Mouse (Mus musculus): ENCODE measurements around the gene Rnf215. TPM values are rescaled to one million over a fixed set of nuclear protein-coding genes. Genes with fewer than 3 reads are reported as not detected.
"Not testable (repeated sequence)": the region's sequence is repeated elsewhere in the genome, so short reads cannot be mapped to it uniquely, and the experiment has no call there.

The Rnf215 gene
- total and polyA plus RNA-seq, 3 experiments, result 14.9 to 24.8 (median 24.3) TPM

DNA sequence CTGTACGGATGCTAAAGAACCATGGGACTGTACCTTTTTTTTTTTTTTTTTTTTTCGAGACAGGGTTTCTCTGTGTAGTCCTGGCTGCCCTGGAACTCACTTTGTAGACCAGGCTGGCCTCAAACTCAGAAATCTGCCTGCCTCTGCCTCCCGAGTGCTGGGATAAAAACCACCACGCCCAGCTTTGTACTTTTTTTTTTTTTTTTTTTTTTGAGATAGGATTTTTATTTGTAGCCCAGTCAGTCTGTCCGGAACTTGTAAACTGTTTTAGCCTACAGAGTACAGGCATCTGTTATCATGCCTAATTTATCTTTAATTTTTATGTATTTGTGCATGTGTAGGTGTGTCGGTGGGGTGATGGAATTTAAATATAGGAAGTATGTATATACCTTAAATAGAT lies 50.5 kb downstream of the Rnf215 start:
- H3K27ac ChIP-seq (ENCODE audit: insufficient read depth, low read depth); H3K27me3 ChIP-seq (replicated peaks); H3K4me2 ChIP-seq (ENCODE audit: insufficient read depth, low read depth, poor library complexity, severe bottlenecking); H3K9ac ChIP-seq (ENCODE audit: insufficient read depth, low read depth); dilution Hi-C loops (cut with MboI; ENCODE audit: extremely low pct_ligation_motif_present, extremely low pct_unique_long_range_greater_than_20kb, low sequenced_read_pairs); H3K4me3 ChIP-seq (replicated peaks in 1 of 3; ENCODE audit: low read depth in 2 of 3, low read length in 2 of 3, poor library complexity in 1 of 3); H3K9me3 ChIP-seq (replicated peaks; ENCODE audit: low read length); in situ Hi-C loops (cut with MboI; ENCODE audit: low pct_ligation_motif_present, low pct_unique_long_range_greater_than_20kb, low sequenced_read_pairs); DNase-seq (ENCODE audit: extremely low read depth): not testable (repeated sequence)
- Histone ChIP-seq H3K36me3 (replicated peaks in 1 of 2; ENCODE audit: control insufficient read depth in 1 of 2, insufficient read depth in 1 of 2, low read length in 1 of 2) (peaks cover 24 to 54% of the 10 kb centered on the region in 2 experiments), H3K4me1 (ENCODE audit: control insufficient read depth in 1 of 2, insufficient read depth in 2 of 2) (peaks cover 9 to 34% of the 10 kb centered on the region in 2 experiments), H3K79me2 (replicated peaks; ENCODE audit: control insufficient read depth, extremely low read depth, insufficient read depth, poor library complexity, severe bottlenecking) (peaks cover 15% of the 10 kb centered on the region; the same call in 1 of the 2 replicates)
- peak; percentile 42 for TF ChIP-seq ZNF384 (IDR thresholded peaks at IDR 0.05; ENCODE audit: low read depth, low read length)

DNA sequence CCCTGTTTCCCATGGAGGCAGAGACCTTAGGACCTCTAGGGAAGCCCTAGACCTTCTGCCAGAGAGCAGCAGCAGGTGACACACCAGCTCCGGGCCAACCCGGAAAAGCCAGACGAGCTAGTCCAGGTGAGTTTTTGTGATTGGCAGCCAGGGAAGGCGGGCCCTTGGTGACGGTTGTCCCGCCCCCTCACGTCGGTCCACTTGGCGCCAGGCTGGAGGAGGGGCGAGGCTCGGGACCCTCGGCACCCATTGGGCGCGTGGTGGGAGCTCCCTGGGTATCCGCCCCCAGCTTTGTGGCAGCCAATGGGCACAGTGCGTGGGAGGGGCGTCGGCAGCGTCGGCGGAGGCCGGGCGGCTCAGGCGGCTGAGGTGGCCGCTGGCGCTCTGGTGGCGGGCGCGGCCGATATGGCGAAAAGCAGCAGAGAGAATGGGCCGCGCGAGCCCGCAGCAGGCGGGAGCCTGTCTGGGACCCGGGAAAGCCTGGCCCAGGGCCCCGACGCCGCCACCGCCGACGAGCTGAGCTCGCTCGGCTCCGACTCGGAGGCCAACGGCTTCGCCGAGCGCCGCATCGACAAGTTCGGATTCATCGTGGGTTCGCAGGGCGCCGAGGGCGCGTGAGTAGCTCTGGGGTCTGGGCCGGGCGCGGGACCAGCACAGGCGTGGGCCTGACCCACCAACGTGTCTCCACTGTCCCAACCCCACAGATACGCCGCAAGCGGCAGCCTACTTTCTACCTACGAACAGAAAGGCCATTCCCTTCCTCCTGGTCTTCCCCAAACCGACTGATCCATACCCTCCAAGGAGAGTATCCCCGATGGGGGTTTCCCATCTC lies 51.7 kb downstream of the Rnf215 start, which contains the start of gene Tbc1d10a:
Gene Tbc1d10a, plus strand, starts transcription at position 304 of the 832 bp plus-strand sequence.
- Histone ChIP-seq H3K27ac (ENCODE audit: insufficient read depth, low read depth) (no peak within 1 kb of the TSS), H3K9ac (ENCODE audit: insufficient read depth, low read depth) (peak within 1 kb of the TSS; percentile 84), H3K36me3 (replicated peaks in 1 of 2; ENCODE audit: control insufficient read depth in 1 of 2, insufficient read depth in 1 of 2, low read length in 1 of 2) (peaks cover 13 to 51% of the 10 kb centered on the region in 2 experiments), H3K27me3 (replicated peaks) (no peaks in the 10 kb centered on the region), H3K79me2 (replicated peaks; ENCODE audit: control insufficient read depth, extremely low read depth, insufficient read depth, poor library complexity, severe bottlenecking) (peaks cover 15% of the 10 kb centered on the region; the same call in 1 of the 2 replicates), H3K4me2 (ENCODE audit: insufficient read depth, low read depth, poor library complexity, severe bottlenecking) (peak within 1 kb of the TSS; percentile 68), H3K4me1 (ENCODE audit: control insufficient read depth in 1 of 2, insufficient read depth in 2 of 2) (peaks cover 10 to 46% of the 10 kb centered on the region in 2 experiments), H3K9me3 (replicated peaks; ENCODE audit: low read length) (no peaks in the 10 kb centered on the region), H3K4me3 (replicated peaks in 1 of 3; ENCODE audit: low read depth in 2 of 3, low read length in 2 of 3, poor library complexity in 1 of 3) (peak within 1 kb of the TSS; percentile 78 to 83 (median 83))
- dilution Hi-C loops (cut with MboI; ENCODE audit: extremely low pct_ligation_motif_present, extremely low pct_unique_long_range_greater_than_20kb, low sequenced_read_pairs), result no loop called here
- DNase-seq (ENCODE audit: extremely low read depth), result peak; percentile 99
- in situ Hi-C loops (cut with MboI; ENCODE audit: low pct_ligation_motif_present, low pct_unique_long_range_greater_than_20kb, low sequenced_read_pairs), result no loop called here
- TF ChIP-seq NELFE (IDR thresholded peaks at IDR 0.05; ENCODE audit: low read depth, low read length), result peak; percentile 83
- peak; percentile 96 for TF ChIP-seq ELF1 (IDR thresholded peaks at IDR 0.05; ENCODE audit: low read depth, low read length)
- TF ChIP-seq E2F4 (IDR thresholded peaks at IDR 0.05; ENCODE audit: insufficient replicate concordance, low read depth, low read length), result peak; percentile 69; the same call in 1 of the 2 replicates
- peak; percentile 80; the same call in 1 of the 2 replicates for TF ChIP-seq ZMIZ1 (IDR thresholded peaks at IDR 0.05; ENCODE audit: low read depth, low read length)
- TF ChIP-seq JUN (IDR thresholded peaks at IDR 0.05; ENCODE audit: insufficient read depth, low read depth, low read length), result no peak
- no peak for TF ChIP-seq JUND (conservative IDR thresholded peaks at IDR 0.05; ENCODE audit: low read depth, low read length)
- TF ChIP-seq MAX (IDR thresholded peaks at IDR 0.05; ENCODE audit: low read length), result peak; percentile 68; the same call in 1 of the 2 replicates
- 0 out of 4 replicates have a peak, but pooled peaks of 1 of the 2 experiments have one; percentile 4 for TF ChIP-seq CTCF (conservative IDR thresholded peaks at IDR 0.05 in 1 of 2, IDR thresholded peaks at IDR 0.05 in 1 of 2; ENCODE audit: low read depth in 2 of 2, low read length in 2 of 2)
- TF ChIP-seq ZKSCAN1 (IDR thresholded peaks at IDR 0.05; ENCODE audit: borderline replicate concordance, low read depth, low read length), result no peak
- no peak; the same call in 1 of the 2 replicates for TF ChIP-seq RAD21 (IDR thresholded peaks at IDR 0.05; ENCODE audit: low read depth, low read length)
- no peak for TF ChIP-seq UBTF (IDR thresholded peaks at IDR 0.05; ENCODE audit: low read depth, low read length)
- 0 out of 2 replicates have a peak, but pooled peaks have one; percentile 1 for TF ChIP-seq IRF4 (IDR thresholded peaks at IDR 0.05; ENCODE audit: low read depth, low read length)
- TF ChIP-seq NRF1 (IDR thresholded peaks at IDR 0.05; ENCODE audit: low read depth, low read length), result 0 out of 2 replicates have a peak, but pooled peaks have one; percentile 29
- TF ChIP-seq MYC (IDR thresholded peaks at IDR 0.05; ENCODE audit: low read depth, low read length), result no peak
- no peak; the same call in none of the 2 replicates for TF ChIP-seq SIN3A (IDR thresholded peaks at IDR 0.05; ENCODE audit: low read length)
- TF ChIP-seq HCFC1 (IDR thresholded peaks at IDR 0.05; ENCODE audit: low read depth, low read length), result peak; percentile 58
- no peak for TF ChIP-seq ZNF384 (IDR thresholded peaks at IDR 0.05; ENCODE audit: low read depth, low read length)
- TF ChIP-seq POLR2A (IDR thresholded peaks at IDR 0.05; ENCODE audit: low read depth, low read length), result peak; percentile 88
- TF ChIP-seq BHLHE40 (IDR thresholded peaks at IDR 0.05; ENCODE audit: low read depth, low read length), result no peak
- no peak for TF ChIP-seq MAZ (IDR thresholded peaks at IDR 0.05; ENCODE audit: low read depth, low read length)
- TF ChIP-seq USF2 (conservative IDR thresholded peaks at IDR 0.05; ENCODE audit: low read depth, low read length), result no peak
- 0 out of 2 replicates have a peak, but pooled peaks have one; percentile 17 for TF ChIP-seq TBP (conservative IDR thresholded peaks at IDR 0.05; ENCODE audit: low read depth, low read length)
- TF ChIP-seq POLR2AphosphoS2 (IDR thresholded peaks at IDR 0.05; ENCODE audit: low read depth, low read length), result peak; percentile 64
- TF ChIP-seq TCF12 (IDR thresholded peaks at IDR 0.05; ENCODE audit: low read depth, low read length), result peak; percentile 60
- peak; percentile 86 for TF ChIP-seq CHD2 (IDR thresholded peaks at IDR 0.05; ENCODE audit: low read length)
- TF ChIP-seq USF1 (IDR thresholded peaks at IDR 0.05; ENCODE audit: low read depth, low read length), result peak; percentile 18
- TF ChIP-seq KAT2A (IDR thresholded peaks at IDR 0.05; ENCODE audit: insufficient replicate concordance, low read length), result no peak
- no peak for TF ChIP-seq EP300 (IDR thresholded peaks at IDR 0.05; ENCODE audit: low read length)
- no peak for TF ChIP-seq MEF2A (IDR thresholded peaks at IDR 0.05; ENCODE audit: borderline replicate concordance, low read depth, low read length)
- no peak for TF ChIP-seq CHD1 (IDR thresholded peaks at IDR 0.05; ENCODE audit: low read depth, low read length)
- TF ChIP-seq MXI1 (IDR thresholded peaks at IDR 0.05; ENCODE audit: low read depth, low read length), result peak; percentile 54
